Mouse (Mus musculus) brown adipose tissue, adult 24 weeks (tissue): ENCODE results near the gene Ptprn. TPM values are rescaled to one million over a fixed set of nuclear protein-coding genes. Genes with fewer than 3 reads are reported as not detected.

Experiments used
- polyA plus RNA-seq: library from polyadenylated mRNA; stranded (reverse); fragments of >200 nt; gene quantifications from 2 replicates; pipeline ENCODE4 v1.2.4, GENCODE M21; 2012; ENCODE audit not compliant: missing spikeins, insufficient read depth, insufficient read length

The Ptprn gene
- polyA plus RNA-seq, 1 experiment, result not detected

Other genes starting within 250 kb of the Ptprn start
- 7.3 and 8.2 TPM in 2 replicates for gene Nhej1, start 139.3 kb downstream of the Ptprn start, polyA plus RNA-seq
- not detected in 2 replicates for gene Slc23a3, start 130.6 kb downstream of the Ptprn start, polyA plus RNA-seq
- 15.2 and 16.4 TPM in 2 replicates for gene Cnppd1, start 121.8 kb downstream of the Ptprn start, polyA plus RNA-seq
- 30.7 and 39.4 TPM in 2 replicates for gene Retreg2, start 121.7 kb downstream of the Ptprn start, polyA plus RNA-seq
- gene Zfand2b, start 95.9 kb downstream of the Ptprn start, polyA plus RNA-seq, result 15.2 and 21.5 TPM in 2 replicates
- gene Abcb6, start 84.1 kb downstream of the Ptprn start, polyA plus RNA-seq, result 17.8 and 28.8 TPM in 2 replicates
- 3.6 and 7.0 TPM in 2 replicates for gene Ankzf1, start 72.4 kb downstream of the Ptprn start, polyA plus RNA-seq
- 13.6 and 21.0 TPM in 2 replicates for gene Atg9a, start 72.3 kb downstream of the Ptprn start, polyA plus RNA-seq
- 5.3 and 6.3 TPM in 2 replicates for gene Glb1l, start 53.7 kb downstream of the Ptprn start, polyA plus RNA-seq
- 44.0 and 60.2 TPM in 2 replicates for gene Stk16, start 53.7 kb downstream of the Ptprn start, polyA plus RNA-seq
- 78.7 and 108 TPM in 2 replicates for gene Tuba4a, start 44.6 kb downstream of the Ptprn start, polyA plus RNA-seq
- not detected in 2 replicates for gene A630095N17Rik, start 32.4 kb downstream of the Ptprn start, polyA plus RNA-seq
- 39.6 and 65.4 TPM in 2 replicates for gene Dnajb2, start 28.1 kb downstream of the Ptprn start, polyA plus RNA-seq
- not detected in 2 replicates for gene Resp18, start 13.9 kb upstream of the Ptprn start, polyA plus RNA-seq
- 72.6 and 86.4 TPM in 2 replicates for gene Dnpep, start 53.5 kb upstream of the Ptprn start, polyA plus RNA-seq
- 68.8 and 75.5 TPM in 2 replicates for gene Des, start 95.8 kb upstream of the Ptprn start, polyA plus RNA-seq
- 5.7 and 11.3 TPM in 2 replicates for gene Speg, start 110.8 kb upstream of the Ptprn start, polyA plus RNA-seq
- 31.6 and 47.1 TPM in 2 replicates for gene Gmppa, start 171.4 kb upstream of the Ptprn start, polyA plus RNA-seq
- gene Asic4, start 185.9 kb upstream of the Ptprn start, polyA plus RNA-seq, result not detected in 2 replicates
- 3.5 and 5.8 TPM in 2 replicates for gene Chpf, start 214.8 kb upstream of the Ptprn start, polyA plus RNA-seq
- not detected in 2 replicates for gene Tmem198, start 215.0 kb upstream of the Ptprn start, polyA plus RNA-seq
- 0.87 and 4.5 TPM in 2 replicates for gene Obsl1, start 241.9 kb upstream of the Ptprn start, polyA plus RNA-seq
- gene Inha, start 242.6 kb upstream of the Ptprn start, polyA plus RNA-seq, result not detected in 2 replicates